Mouse (Mus musculus) neural tube, embryonic 15.5 days (tissue): Measurements from ENCODE around the gene Sucnr1. TPM values are rescaled to one million over a fixed set of nuclear protein-coding genes. Genes with fewer than 3 reads are reported as not detected.
"Not testable (repeated sequence)": the region's sequence is repeated elsewhere in the genome, so short reads cannot be mapped to it uniquely, and the experiment has no call there.

Source experiments
- ATAC-seq: fragments of 200-750 bp; cut with Nextera tagmentation; 2 replicates; pipeline ENCODE4 v1.8.0; 2017; ENCODE audit warnings: mild to moderate bottlenecking, moderate TSS enrichment, moderate library complexity; ENCODE audit not compliant: low FRiP score
- H3K27ac ChIP-seq: fragments of 300-500 bp; sonication (generic); replicated peaks from 2 replicates; pipeline ENCODE4 v1.5.1; 2015; ENCODE audit warnings: mild to moderate bottlenecking, inconsistent platforms
- H3K27me3 ChIP-seq: fragments of 300-500 bp; sonication (generic); replicated peaks from 2 replicates; pipeline ENCODE4 v1.6.1; 2015; ENCODE audit warnings: inconsistent platforms
- H3K36me3 ChIP-seq: fragments of 300-500 bp; sonication (generic); 2 replicates; pipeline ENCODE4 v1.6.1; 2015; ENCODE audit warnings: inconsistent platforms
- H3K4me1 ChIP-seq: fragments of 300-500 bp; sonication (generic); 2 replicates; pipeline ENCODE4 v1.6.1; 2015; ENCODE audit warnings: inconsistent platforms
- H3K4me2 ChIP-seq: fragments of 300-500 bp; sonication (generic); 2 replicates; pipeline ENCODE4 v1.6.1; 2015; ENCODE audit warnings: inconsistent platforms, mild to moderate bottlenecking, moderate library complexity
- H3K4me3 ChIP-seq: fragments of 300-500 bp; sonication (generic); replicated peaks from 2 replicates; pipeline ENCODE4 v1.5.1; 2015; ENCODE audit warnings: mild to moderate bottlenecking, inconsistent platforms
- H3K9ac ChIP-seq: fragments of 300-500 bp; sonication (generic); replicated peaks from 2 replicates; pipeline ENCODE4 v1.6.1; 2015; ENCODE audit warnings: mild to moderate bottlenecking, inconsistent platforms
- H3K9me3 ChIP-seq: fragments of 300-500 bp; sonication (generic); replicated peaks from 2 replicates; pipeline ENCODE4 v1.6.1; 2016; ENCODE audit warnings: inconsistent platforms
- WGBS: fragments of 180-500 bp; shearing (Covaris S2); methylation state at CpG from one replicate; pipeline ENCODE4 v1.1.7; 2015; ENCODE audit warnings: mixed read lengths; 5-methylcytosine and 5-hydroxymethylcytosine counted together
- polyA plus RNA-seq: library from polyadenylated mRNA; unstranded; fragments of >200 nt; fragmentation: Nextera tagmentation; extraction: Ambion mirVana; gene quantifications from 2 replicates; pipeline ENCODE4 v1.2.1, GENCODE M21; 2015

Sucnr1 gene
- polyA plus RNA-seq, 1 experiment from 2014 or later = not detected

GRCm38 (mm10) chr3:60094386-60095156, 12.9 kb downstream of the Sucnr1 start:
- 76% methylated on average over 2 of the region's 2 CpGs for WGBS
- no peaks in the 10 kb centered on the region for H3K27me3 ChIP-seq
- H3K36me3 ChIP-seq = no peaks in the 10 kb centered on the region

GRCm38 (mm10) chr3:60096941-60097340, 15.3 kb downstream of the Sucnr1 start:
- Histone ChIP-seq H3K27ac (no peak overlapping the region), H3K9ac (no peak overlapping the region), H3K36me3 (no peaks in the 10 kb centered on the region), H3K4me2 (no peak overlapping the region), H3K27me3 (no peaks in the 10 kb centered on the region), H3K4me1 (no peaks in the 10 kb centered on the region), H3K9me3 (no peaks in the 10 kb centered on the region), H3K4me3 (no peak overlapping the region)
- ATAC-seq = no peak
- 78% methylated on average over 3 of the region's 3 CpGs for WGBS

More at GRCm38 (mm10) chr3:60094386-60095156, 12.9 kb downstream of the Sucnr1 start:
- Histone ChIP-seq H3K4me2 (no peak overlapping the region), H3K4me1 (no peaks in the 10 kb centered on the region), H3K9me3 (no peaks in the 10 kb centered on the region), H3K9ac (no peak overlapping the region), H3K4me3 (no peak overlapping the region), H3K27ac (no peak overlapping the region)
- no peak for ATAC-seq

- 94% methylated on average over 2 of the region's 2 CpGs for WGBS
- no peak for ATAC-seq
- H3K4me1 ChIP-seq = no peaks in the 10 kb centered on the region
- H3K4me3 ChIP-seq = no peak overlapping the region
- no peaks in the 10 kb centered on the region for H3K9me3 ChIP-seq
- no peaks in the 10 kb centered on the region for H3K27me3 ChIP-seq
- H3K4me2 ChIP-seq = no peak overlapping the region
- H3K27ac ChIP-seq = no peak overlapping the region
- H3K36me3 ChIP-seq = no peaks in the 10 kb centered on the region
- no peak overlapping the region for H3K9ac ChIP-seq
Measured at GRCm38 (mm10) chr3:60097485-60097884, 15.8 kb downstream of the Sucnr1 start.

GRCm38 (mm10) chr3:60098521-60098920, 16.9 kb downstream of the Sucnr1 start:
- WGBS = 88% methylated on average over 1 of the region's 1 CpGs
- ATAC-seq = no peak

GRCm38 (mm10) chr3:60104462-60105109, 22.9 kb downstream of the Sucnr1 start:
- WGBS = 74% methylated on average over 2 of the region's 2 CpGs
- ATAC-seq = no peak

More at GRCm38 (mm10) chr3:60098521-60098920, 16.9 kb downstream of the Sucnr1 start:
- H3K4me2 ChIP-seq = no peak overlapping the region
- H3K4me1 ChIP-seq = no peaks in the 10 kb centered on the region
- H3K36me3 ChIP-seq = no peaks in the 10 kb centered on the region
- no peak overlapping the region for H3K9ac ChIP-seq
- H3K9me3 ChIP-seq = no peaks in the 10 kb centered on the region
- H3K27me3 ChIP-seq = no peaks in the 10 kb centered on the region
- no peak overlapping the region for H3K4me3 ChIP-seq
- no peak overlapping the region for H3K27ac ChIP-seq

GRCm38 (mm10) chr3:60106446-60106845, 24.8 kb downstream of the Sucnr1 start:
- H3K4me3 ChIP-seq, H3K4me1 ChIP-seq, H3K9me3 ChIP-seq, H3K27me3 ChIP-seq, ATAC-seq, H3K36me3 ChIP-seq, H3K4me2 ChIP-seq, H3K9ac ChIP-seq, H3K27ac ChIP-seq: not testable (repeated sequence)
- 60% methylated on average over 1 of the region's 1 CpGs for WGBS

More at GRCm38 (mm10) chr3:60104462-60105109, 22.9 kb downstream of the Sucnr1 start:
- Histone ChIP-seq H3K4me2 (no peak overlapping the region), H3K4me3 (no peak overlapping the region), H3K36me3 (no peaks in the 10 kb centered on the region), H3K4me1 (no peaks in the 10 kb centered on the region), H3K27me3 (no peaks in the 10 kb centered on the region), H3K9me3 (no peaks in the 10 kb centered on the region), H3K27ac (no peak overlapping the region), H3K9ac (no peak overlapping the region)

GRCm38 (mm10) chr3:60107736-60108135, 26.1 kb downstream of the Sucnr1 start:
- Histone ChIP-seq H3K9ac (no peak overlapping the region), H3K4me1 (no peaks in the 10 kb centered on the region), H3K9me3 (no peaks in the 10 kb centered on the region), H3K27me3 (no peaks in the 10 kb centered on the region), H3K27ac (no peak overlapping the region), H3K4me2 (no peak overlapping the region), H3K4me3 (no peak overlapping the region), H3K36me3 (no peaks in the 10 kb centered on the region)
- whole genome bisulfite sequencing = 95% methylated on average over 3 of the region's 3 CpGs
- no peak for ATAC-seq

- Histone ChIP-seq H3K9ac (no peak overlapping the region), H3K27ac (no peak overlapping the region), H3K36me3 (no peaks in the 10 kb centered on the region), H3K4me3 (no peak overlapping the region), H3K27me3 (no peaks in the 10 kb centered on the region), H3K4me2 (no peak overlapping the region), H3K4me1 (no peaks in the 10 kb centered on the region), H3K9me3 (no peaks in the 10 kb centered on the region)
- no peak for ATAC-seq
Measured at GRCm38 (mm10) chr3:60108815-60109214, 27.1 kb downstream of the Sucnr1 start.

GRCm38 (mm10) chr3:60111135-60111710, 29.6 kb downstream of the Sucnr1 start:
- H3K9ac ChIP-seq = no peak overlapping the region
- H3K27me3 ChIP-seq = no peaks in the 10 kb centered on the region
- WGBS = 93% methylated on average over 4 of the region's 4 CpGs
- no peak overlapping the region for H3K27ac ChIP-seq
- ATAC-seq = no peak
- no peaks in the 10 kb centered on the region for H3K9me3 ChIP-seq
- H3K4me1 ChIP-seq = no peaks in the 10 kb centered on the region
- no peak overlapping the region for H3K4me2 ChIP-seq
- no peak overlapping the region for H3K4me3 ChIP-seq
- no peaks in the 10 kb centered on the region for H3K36me3 ChIP-seq

GRCm38 (mm10) chr3:60111889-60112646, 30.4 kb downstream of the Sucnr1 start:
- Histone ChIP-seq H3K27ac (no peak overlapping the region), H3K36me3 (no peaks in the 10 kb centered on the region), H3K9me3 (no peaks in the 10 kb centered on the region), H3K4me1 (no peaks in the 10 kb centered on the region), H3K27me3 (no peaks in the 10 kb centered on the region), H3K9ac (no peak overlapping the region), H3K4me3 (no peak overlapping the region), H3K4me2 (no peak overlapping the region)
- peak; percentile 65; the same call in 1 of the 2 replicates for ATAC-seq
- WGBS = 85% methylated on average over 6 of the region's 6 CpGs

- no peaks in the 10 kb centered on the region for H3K4me1 ChIP-seq
- no peak for ATAC-seq
- no peak overlapping the region for H3K9ac ChIP-seq
- no peak overlapping the region for H3K4me2 ChIP-seq
- 61% methylated on average over 2 of the region's 2 CpGs for WGBS
- H3K4me3 ChIP-seq = no peak overlapping the region
- H3K36me3 ChIP-seq = no peaks in the 10 kb centered on the region
- no peaks in the 10 kb centered on the region for H3K27me3 ChIP-seq
- no peak overlapping the region for H3K27ac ChIP-seq
- no peaks in the 10 kb centered on the region for H3K9me3 ChIP-seq
Measured at GRCm38 (mm10) chr3:60114571-60114970, 32.9 kb downstream of the Sucnr1 start.
